Mouse (Mus musculus) right cerebral cortex, postnatal 14 days (tissue): ENCODE results near the gene Eif4b.
"Not testable (repeated sequence)": the region's sequence is repeated elsewhere in the genome, so short reads cannot be mapped to it uniquely, and the experiment has no call there.

Source experiments
- DNase-seq: peaks from one replicate; pipeline ENCODE4 v3.0.0; 2022

Gene Eif4b

DNA sequence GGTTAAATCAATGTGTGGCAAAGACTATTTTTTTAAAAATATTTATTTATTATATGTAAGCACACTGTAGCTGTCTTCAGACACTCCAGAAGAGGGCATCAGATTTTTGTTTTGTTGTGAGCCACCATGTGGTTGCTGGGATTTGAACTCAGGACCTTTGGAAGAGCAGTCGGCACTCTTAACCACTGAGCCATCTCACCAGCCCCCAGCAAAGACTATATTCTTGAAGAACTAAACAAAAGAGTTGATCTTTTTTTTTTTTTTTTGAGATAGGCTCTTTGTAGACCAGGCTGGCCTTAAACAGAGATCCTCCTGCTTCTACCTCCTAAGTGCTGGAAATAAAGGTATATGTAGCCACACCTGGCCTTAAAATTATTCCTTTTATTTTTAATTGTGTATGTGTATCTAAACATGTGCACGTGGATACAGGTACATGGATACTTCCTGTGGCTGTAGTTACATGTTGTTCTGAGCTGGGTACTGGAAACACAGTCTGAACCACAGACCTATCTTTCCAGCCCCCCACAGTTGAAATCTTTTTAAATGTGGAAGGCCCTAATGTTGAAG is 3.6 kb downstream of the Eif4b start:
- DNase-seq, result no peak

DNA sequence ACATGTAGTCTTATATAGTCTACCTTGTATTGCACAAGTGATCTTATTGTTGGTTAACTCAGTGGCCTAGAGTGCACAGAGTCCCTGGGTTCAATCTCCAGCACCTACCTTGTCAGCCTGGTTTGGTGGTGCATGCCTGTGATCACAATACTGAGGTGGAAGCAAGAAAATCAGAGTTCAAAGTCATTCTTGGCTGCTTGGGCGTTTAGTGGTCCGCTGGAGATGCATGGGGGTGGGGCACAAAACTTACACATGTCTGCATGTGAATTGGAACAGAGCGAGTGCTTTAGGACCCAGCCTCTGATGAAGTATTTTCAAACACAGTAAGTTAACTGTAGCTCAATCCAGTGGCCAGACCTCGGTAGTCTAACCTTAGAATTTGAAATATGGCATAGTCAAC is 5.6 kb downstream of the Eif4b start:
- no peak for DNase-seq

DNA sequence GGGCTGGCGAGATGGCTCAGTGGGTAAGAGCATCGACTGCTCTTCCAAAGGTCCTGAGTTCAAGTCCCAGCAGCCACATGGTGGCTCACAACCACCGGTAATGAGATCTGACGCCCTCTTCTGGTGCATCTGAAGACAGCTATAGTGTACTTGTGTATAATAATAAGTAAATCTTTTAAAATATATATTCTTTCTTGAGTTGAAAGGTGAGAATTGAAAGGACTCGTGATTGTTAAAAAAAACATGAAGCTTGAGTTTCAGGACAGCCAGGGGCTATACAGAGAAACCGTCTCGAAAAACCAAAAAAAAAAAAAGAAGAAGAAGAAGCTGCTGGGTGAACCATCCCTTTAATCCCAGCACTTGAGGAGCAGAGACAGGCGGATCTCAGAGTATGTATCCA is 6.4 kb downstream of the Eif4b start:
- DNase-seq, result not testable (repeated sequence)

DNA sequence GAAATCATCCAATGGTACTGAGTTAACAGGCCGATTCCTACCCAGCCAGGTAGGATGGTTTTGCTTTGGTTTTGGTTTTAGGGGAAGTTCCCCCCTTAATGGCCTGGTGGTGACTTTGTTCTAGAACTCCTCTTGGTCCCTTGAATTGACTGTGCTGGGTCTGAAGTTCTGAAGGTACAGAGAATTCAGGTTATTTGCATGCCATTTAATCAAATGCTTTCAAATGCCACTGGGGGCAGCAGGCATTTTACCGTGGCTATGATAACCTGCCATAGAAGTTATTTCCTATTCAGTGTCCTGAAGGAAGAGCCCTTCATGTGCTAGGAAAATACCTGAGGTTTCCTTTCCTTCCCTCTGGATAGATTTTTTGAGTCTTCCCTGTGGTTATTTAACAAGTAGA is 6.9 kb downstream of the Eif4b start:
- DNase-seq, result no peak

DNA sequence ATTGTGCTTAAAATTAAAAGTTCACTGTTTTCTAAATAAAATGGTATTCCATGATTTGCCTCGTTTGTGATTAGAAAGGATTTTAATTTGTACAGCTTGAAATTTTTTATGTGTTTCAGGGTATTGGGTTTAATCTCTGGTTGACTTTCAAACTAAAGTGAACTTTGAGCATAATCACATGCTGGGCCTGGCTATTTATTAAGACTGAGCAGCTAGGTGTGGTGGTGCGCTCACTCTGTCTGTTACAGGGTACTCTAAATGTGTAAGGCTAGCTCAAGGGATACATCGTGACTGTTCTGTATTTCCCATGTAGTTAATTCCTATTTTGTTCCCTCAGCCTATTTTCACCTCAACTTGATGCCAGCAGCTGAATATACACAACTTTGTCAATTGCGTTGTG is 8.6 kb downstream of the Eif4b start:
- no peak for DNase-seq

DNA sequence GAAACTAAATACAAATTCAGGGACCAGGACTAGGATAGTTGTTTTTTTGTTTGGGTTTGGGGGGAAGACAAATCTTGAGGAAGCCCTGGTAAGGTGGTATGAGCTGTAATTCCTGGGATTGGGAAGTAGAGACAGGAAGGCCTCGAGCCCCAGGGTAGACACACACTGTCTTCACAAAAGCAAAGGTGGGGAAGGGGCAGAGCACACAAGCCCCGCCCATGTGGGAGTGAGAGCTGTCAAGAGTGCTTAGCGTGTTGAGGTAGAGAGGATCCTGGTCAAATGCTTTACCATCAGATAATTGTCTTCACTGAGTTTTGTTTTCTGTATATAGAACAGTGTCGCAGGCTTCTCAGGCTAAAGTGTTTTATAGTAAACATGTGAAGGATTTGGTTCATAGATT is 9.5 kb downstream of the Eif4b start:
- DNase-seq, result no peak

DNA sequence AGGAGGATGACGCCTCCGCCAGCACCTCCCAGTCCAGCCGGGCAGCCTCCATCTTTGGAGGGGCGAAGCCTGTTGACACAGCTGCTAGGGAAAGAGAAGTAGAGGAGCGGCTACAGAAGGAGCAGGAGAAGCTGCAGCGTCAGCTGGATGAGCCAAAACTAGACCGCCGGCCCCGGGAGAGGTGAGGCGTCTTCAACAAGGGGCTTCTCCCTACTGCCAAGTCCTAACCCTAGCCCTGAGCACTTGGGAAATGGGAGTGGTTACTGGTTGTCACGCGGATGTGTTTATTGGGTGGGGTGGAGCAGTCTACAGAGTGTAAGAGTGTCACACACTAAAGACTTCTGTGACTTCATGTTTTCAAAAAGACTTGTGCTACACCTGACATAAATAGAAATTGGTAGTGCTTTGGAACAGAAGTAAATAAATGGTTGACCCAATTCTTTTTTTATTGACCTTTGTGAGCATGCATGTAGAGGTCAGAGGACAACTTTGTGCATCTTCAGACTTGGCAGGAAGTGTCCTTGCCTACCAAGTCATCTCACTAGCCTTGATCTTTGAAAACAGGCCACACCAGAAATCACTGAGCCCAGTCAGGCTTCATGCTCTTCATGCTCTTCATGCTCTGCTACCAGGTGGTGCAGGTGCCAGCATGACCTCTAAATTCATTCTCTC is 16.5 kb downstream of the Eif4b start:
- DNase-seq, result no peak

DNA sequence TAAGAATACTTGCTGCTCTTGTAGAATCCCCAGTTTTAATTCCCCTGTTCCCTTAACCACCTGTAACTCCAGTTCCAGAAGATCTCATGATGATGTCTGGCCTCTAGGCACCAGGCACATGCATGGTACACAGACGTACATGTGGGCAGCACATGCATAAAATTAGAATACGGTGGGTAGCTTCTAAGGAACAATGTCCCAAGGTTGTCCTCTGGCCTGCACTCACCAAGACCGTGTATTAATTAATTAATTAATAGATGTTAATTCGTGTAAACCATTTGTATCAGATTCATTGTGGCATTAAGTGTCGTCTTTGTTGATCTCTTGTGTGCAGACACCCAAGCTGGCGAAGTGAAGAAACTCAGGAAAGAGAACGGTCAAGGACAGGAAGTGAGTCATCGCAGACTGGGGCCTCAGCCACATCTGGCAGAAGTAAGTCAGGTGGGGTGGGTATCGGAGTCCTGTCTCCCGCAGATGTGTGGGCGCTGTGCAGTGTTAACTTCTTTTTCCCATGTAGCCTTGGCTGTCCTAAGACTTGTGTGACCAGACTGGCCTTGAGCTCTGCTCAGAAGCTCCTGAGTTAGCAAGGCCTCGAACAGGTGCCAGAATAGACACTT is 17.6 kb downstream of the Eif4b start:
- no peak for DNase-seq

DNA sequence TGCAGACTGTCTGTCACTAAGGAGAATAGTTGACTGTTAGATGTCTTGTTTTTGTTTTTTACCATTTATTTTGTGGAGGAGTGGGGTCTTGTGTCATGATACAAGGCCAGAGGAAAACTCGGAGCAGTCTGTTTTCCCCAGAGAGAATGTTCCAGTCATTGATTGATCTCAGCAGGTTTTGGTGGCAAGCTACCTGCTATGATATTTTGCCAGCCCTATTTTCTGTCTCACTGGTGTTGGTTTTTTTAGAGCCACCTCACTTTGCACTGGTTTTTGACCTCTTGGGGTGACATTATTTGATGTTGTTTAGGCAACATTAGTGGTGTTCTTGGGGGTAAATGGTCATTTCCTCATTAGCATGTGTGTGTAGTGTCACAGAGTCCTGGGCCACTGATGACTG is 18.1 kb downstream of the Eif4b start:
- no peak for DNase-seq

DNA sequence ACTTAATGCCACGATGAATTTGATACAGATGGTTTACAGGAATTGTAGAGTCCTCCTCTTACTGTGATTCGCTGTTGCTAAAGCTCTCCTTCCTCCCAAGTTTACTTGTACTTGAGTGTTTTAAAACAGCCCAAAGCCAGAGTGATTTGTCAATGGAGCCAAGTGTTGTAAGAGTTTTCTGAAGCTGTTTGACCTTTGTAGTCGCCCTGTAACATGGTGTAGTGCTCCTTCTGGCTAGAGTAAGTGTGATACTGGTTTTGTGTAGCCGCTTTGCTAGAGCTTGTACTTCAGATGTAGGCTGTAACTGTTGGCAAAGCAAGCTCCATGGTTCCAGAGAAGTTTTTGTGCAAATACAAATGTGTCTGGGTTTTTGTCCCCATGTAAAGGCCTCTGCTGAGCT is 18.6 kb downstream of the Eif4b start:
- no peak for DNase-seq

DNA sequence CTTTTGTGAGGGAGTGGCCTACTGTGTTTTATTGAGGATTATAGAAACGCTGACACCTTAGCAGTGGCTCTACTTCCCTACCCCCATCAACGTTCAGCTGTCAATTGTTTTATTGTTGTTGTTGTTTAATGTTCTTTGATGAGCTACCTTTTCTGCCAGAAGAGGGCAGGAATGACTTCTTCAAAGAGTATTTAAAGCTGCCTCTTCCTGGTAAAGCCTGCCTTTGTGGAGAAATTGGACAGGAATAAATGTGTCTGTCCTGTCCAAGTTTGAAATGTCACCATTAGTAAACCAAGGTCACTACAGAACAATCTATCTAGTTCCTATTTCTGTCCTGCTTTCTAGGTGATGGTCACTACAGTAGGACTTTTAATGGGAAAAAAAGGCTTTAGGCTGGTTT is 20.6 kb downstream of the Eif4b start:
- no peak for DNase-seq

DNA sequence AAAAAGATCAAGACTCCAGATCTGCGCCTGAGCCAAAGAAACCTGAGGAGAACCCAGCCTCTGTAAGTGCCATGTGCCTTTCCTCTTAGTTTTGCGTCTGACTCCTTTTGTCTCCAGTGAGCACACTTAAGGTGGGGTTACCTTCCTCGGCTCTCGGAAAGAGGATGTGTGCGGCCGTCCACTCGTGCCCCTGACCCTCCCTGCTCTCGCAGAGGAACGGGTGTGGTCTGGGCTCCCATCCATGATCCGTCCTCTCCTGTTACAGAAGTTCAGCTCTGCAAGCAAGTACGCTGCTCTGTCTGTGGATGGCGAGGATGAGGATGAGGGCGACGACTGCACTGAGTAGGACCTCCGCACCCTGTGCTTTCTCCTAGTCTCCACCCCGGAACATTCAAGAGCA is 21.4 kb downstream of the Eif4b start:
- DNase-seq, result no peak

DNA sequence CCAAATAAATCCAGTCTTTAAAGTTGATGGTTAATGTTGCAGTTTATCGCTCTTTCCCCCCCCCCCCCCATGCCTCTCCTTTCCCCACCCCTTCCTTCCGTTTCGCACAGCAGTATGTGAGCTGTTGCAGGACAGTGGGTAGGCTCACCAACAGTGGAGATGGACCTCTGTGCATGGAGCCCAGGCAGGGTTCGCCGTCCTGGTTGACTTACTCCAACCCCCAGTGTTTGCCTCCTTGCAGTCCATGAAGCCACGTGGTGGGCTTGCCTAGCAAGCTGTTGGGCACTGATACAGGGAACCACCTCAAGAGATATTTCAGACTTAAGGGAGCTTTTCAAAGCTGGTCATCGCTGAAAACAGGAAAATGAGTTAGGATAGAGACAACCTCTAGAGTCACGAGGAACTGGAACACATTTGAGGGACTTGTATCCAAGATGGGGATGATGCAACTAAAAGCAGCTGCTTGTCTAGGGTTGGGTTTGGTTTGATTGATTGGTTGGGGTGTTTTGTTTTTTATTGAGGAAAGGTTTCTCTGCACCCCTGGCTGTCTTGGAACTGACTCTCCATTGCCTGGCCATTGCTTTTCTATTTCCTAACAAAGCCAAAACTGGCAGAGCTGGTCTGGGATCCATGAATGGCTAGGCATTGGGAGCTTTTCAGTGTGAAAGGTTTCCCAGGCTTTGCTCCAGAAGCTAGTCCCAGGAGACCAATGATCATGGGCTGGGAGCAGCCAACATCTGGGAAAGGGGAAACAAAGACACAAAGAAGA is 23.8 kb downstream of the Eif4b start:
- DNase-seq, result no peak

DNA sequence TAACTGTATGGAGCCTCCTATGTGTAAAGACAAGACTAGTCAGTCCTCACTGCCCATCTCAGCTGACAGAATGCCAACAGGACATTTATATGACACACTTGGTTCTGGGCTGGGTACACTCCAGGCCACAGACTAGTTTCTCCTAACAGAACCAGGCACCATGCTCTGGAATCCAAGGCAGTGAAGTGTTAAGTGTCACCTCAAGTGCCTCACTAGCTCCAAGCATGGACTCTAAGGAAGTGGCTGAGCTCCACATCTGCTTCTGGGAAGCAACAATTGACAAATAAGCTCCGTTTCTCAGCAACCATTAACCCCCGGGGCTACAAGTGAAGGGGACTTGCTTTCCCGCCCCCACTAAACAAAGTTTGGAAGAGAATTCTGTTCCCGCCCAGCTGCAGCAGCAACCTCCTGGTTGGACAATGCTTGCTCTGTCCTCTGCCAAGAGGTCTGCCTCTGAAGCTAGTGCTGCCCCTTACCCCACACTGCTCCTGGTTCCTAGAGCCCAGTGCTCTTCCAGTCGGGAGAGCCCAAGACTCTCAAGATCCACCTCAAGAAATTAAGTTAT is 24.5 kb downstream of the Eif4b start:
- no peak for DNase-seq

DNA sequence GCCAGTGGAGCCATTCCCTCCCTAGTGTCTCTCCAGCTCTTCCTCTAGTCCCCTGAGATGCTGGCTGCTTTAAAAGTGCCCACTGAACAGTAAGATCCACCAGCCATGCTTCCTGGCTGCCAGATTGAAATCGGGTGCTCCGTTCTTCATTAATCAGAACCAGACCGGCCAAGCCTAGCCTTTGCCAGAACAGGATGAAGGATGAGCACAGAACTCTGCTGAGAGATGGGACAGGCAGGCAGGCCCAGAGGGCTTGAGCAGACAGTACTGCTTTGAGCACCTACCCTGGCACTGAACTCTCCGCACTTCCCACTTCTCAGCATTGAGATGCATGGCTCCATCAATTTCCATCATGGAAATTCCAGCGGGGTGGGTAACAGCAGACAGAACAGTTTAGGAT is 25.7 kb downstream of the Eif4b start:
- no peak for DNase-seq

DNA sequence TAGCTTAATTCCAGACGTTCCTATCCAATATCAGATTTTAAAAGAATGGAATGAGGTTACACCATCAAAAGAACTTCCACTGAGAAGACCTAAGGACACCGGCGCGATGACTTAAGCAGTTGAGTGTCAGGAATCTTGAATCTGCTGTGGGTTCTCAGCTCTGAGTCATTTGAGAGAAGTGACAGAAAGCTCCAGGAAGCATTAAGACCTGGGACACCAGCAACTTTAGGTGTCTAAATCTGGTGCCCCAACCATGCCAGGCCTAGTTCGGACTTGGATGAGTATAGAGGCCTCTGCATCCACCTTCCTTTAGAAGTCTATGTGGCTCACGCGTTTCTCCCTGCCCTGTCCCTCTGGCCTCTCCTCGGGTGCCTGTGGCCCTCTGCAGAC is 26.2 kb downstream of the Eif4b start:
- no peak for DNase-seq

DNA sequence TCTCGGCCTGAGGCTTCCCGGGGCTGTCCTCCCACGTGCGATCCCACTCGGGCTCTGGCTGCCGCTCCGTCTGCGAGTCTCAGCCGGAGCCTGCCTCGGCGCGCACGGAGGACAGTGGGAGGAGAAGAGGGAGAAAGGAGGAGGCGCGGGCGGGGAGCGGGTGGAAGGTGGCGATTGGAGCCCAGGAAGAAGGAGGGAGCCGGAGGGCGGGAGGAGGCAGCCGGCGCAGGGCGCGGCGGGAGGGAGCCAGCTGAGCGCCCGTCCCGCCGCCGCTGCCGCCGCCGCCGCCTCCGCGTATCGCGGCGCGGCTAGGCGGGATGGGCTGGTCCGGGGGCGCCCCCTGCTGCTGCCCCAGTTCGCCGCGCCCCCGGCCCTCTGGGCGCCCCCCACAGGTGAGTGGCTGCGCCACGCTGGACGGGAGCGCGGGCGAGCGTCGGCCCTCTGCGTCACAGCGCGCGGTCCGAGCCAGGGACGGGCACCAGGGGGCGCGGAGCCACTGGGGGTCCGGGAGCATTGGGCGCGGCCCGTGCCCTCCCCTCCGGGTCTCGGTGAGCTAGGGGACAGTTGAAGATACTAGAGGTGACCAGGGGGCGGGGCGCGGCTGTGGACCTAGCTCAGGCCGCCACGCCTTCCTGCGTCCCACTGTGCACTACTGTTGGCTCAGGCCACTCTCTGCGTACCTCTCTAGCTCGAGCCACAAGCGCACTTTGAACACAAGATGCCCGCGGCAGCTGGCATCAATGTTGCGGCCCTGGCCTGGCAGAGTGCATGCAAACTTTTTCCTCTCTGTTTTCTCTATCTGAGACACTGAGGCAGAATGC is 26.8 kb downstream of the Eif4b start, which contains the start of gene Tns2:
TSS of gene Tns2 (plus strand) at position 253 of the 821 bp plus-strand sequence.
- DNase-seq, result peak; percentile 73

DNA sequence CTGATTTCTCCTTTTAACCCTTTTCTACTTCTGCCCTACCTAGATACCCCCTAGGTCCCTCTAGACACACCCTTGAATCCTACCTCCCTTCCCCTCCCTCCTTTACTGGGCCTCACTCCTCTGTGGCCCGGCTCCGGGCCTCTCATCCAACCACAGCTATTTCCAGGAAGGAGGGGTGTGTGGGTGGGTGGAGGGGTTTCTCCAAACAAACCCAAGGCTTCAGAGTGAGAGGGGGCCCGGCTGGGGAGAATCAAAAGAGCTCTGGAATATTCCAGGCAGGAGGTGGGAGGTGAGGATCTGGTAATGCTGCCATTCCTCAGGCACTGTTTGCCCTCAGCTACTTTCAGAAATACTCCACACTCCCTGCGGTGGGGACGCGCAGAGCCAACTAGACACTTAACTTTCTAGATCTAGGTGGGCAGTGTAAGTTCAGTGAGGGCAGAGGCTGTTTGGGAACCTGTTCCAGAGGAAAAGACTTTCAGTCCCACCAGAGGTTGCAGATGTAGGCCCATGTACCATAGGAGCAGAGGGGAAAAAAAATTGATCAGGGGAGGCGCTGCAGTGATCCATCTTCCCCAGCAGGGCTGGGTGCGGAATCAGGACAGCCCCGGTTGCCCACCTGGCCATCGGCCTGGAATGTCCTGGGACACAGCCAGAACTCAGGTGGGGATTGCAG is 27.6 kb downstream of the Eif4b start:
- no peak for DNase-seq

DNA sequence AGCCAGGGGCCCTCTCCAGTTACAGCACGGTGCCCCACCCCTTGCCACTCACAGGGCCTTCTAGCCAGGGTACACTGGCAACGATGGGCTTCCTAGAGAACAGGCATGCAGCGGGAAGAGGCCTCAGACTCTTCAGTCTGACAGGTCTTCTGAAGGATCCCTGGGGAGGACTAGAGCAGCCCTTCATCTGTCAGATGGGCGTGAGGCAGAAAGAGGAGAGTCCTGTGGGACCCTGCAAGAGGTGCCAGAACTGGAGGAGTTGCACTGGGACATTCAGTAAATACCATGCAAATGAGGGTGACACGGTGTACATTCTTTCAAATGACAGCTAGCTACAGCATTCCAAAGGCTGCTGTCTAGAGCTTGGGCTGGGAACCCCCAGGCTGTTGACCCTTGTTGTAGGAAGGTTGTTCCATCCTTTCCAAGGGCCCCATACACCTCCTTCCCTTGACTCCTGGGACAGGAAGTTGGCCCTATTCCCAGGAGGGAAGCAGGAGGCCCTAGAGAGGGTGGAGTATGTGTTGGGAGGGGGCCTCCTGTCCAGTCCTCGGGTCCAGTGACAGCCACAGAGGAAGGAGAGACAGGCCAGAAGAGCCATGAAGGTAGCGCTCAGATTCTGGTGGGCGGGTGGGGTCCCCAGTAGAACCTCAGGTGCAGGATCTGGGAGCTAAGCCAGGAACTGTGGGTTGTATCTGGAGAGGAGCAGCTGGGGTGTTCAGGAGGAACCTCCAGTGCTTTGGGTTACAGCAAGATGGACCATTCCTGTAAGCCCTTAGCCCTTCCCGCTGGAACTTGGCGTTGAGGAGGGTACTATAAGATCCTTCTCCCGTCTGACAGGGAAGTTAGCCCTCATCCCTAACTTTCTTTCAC is 28.3 kb downstream of the Eif4b start:
- DNase-seq, result no peak

DNA sequence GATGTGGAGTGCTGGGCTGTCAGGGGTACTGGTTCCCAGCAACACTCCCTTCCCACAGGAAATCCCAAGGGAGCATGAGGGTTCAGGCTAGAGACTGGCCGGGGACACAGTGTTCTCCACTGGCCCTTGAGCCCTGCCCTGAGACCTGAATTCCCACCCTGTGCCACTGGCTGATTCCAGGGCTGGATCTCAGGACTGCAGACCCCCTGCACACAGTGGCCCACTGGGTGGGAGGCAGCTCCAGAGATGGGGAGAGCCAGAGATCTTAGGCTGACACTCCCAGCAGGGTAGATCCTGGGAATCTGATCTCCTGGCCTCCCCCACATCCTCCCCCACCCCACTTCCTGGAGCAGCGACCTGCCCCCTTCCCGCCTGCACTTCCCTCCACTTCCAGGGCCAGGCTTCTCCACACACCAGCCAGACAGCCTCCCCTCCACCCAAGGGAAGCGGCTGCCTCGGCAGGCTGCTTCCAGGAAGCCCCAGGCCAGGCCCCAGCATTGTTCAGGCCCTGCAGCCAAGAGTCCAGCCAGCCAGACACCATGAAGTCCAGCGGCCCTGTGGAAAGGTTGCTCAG is 29.1 kb downstream of the Eif4b start:
- DNase-seq, result no peak
